10 mouse cellular contexts compared by ENCODE assay signal in the genomic region with DNA sequence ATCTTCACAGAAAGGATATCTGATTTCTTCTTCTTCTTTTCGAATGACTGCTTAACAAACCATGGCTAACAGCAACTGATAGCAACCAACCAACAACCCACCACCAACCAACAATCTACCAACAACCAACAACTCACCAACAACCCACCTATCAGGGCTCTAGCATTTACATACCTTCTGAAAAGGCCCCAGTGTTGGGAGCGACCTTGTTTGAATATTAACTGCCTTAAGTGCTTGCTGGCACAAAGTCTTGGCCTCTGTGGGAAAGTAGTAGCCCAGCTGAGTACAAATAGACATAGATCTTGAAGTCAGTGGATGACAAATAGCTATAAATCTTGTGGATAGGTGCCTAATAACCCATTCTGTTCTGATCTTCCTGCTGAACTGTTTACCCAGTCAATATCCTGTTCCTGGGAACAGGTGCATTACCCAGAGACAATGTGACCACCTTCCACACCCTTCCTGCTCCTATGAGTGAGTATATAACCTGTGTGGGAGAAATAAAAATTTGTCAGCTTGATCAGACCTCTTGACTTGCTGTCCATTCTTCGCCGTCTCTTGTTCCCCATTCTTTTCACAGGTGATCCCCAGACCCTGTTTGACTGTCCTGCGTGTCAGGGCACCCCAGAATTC. TPM values are rescaled to one million over a fixed set of nuclear protein-coding genes. Genes with fewer than 3 reads are reported as not detected.
DNase-seq lines count a peak whose midpoint lies in the region; ATAC-seq and TF ChIP-seq lines count a peak whose summit lies in the region.
"Not testable (repeated sequence)": the region's sequence is repeated elsewhere in the genome, so short reads cannot be mapped to it uniquely, and the experiment has no call there.
"Had no signal": no experiment of that assay in that cellular context is flagged by ENCODE, and none has a peak within 500 bp of the region (broad histone marks: within the 10 kb centered on the region; RNA-seq: fewer than 3 reads in every experiment).

No protein-coding gene starts in this region.

- not testable (repeated sequence) for H3K36me3 ChIP-seq in intestine, embryonic 15.5 days; intestine, embryonic 16.5 days (ENCODE audit: control insufficient read depth, insufficient read depth, low read length); intestine, postnatal 0 days (ENCODE audit: control insufficient read depth, insufficient read depth); kidney, adult 2 months (ENCODE audit: control insufficient read depth, insufficient read depth, low read length); small intestine, adult 2 months (ENCODE audit: control insufficient read depth, insufficient read depth, low read length)

- not testable (repeated sequence) for H3K27me3 ChIP-seq in intestine, embryonic 15.5 days (replicated peaks); intestine, embryonic 16.5 days (replicated peaks; ENCODE audit: control insufficient read depth, insufficient read depth, low read length); intestine, postnatal 0 days (replicated peaks; ENCODE audit: control insufficient read depth, insufficient read depth, low read length); kidney, adult 2 months (replicated peaks; ENCODE audit: control insufficient read depth, insufficient read depth, low read length); small intestine, adult 2 months (ENCODE audit: control insufficient read depth, insufficient read depth, low read length)

- WGBS in intestine, embryonic 15.5 days, result 73% methylated on average over 5 of the region's 5 CpGs
- WGBS in intestine, embryonic 16.5 days, result 70% methylated on average over 5 of the region's 5 CpGs
- WGBS in intestine, postnatal 0 days, result 52% methylated on average over 5 of the region's 5 CpGs
- WGBS in kidney, adult 2 months, result 73% methylated on average over 5 of the region's 5 CpGs
- WGBS in small intestine, adult 2 months, result 50% methylated on average over 5 of the region's 5 CpGs

- not testable (repeated sequence) for H3K4me2 ChIP-seq in intestine, embryonic 15.5 days (replicated peaks); intestine, embryonic 16.5 days (ENCODE audit: low read depth, low read length); intestine, postnatal 0 days (replicated peaks; ENCODE audit: low read depth)

- DNase-seq in heart, adult 11 months, result peak; percentile 4
- DNase-seq in kidney, adult 2 months, result peak; percentile 8
- peak; percentile 24 for DNase-seq in kidney, adult 9 months
- DNase-seq in lung, postnatal 36 days, result peak; percentile 11

- H3K9me3 ChIP-seq in intestine, embryonic 15.5 days; intestine, embryonic 16.5 days (ENCODE audit: control insufficient read depth, low read length); intestine, postnatal 0 days (ENCODE audit: control insufficient read depth): not testable (repeated sequence)

- not testable (repeated sequence) for H3K4me1 ChIP-seq in intestine, embryonic 15.5 days (replicated peaks); intestine, embryonic 16.5 days (ENCODE audit: control insufficient read depth, insufficient read depth, low read length); intestine, postnatal 0 days (replicated peaks; ENCODE audit: control insufficient read depth, insufficient read depth, low read length); kidney, adult 2 months (ENCODE audit: control insufficient read depth, insufficient read depth, low read length); small intestine, adult 2 months (ENCODE audit: control insufficient read depth, insufficient read depth, insufficient read length, low read length)

- H3K4me3 ChIP-seq in intestine, embryonic 15.5 days (replicated peaks); intestine, embryonic 16.5 days (ENCODE audit: low read length); intestine, postnatal 0 days (ENCODE audit: low read depth, low read length); kidney, adult 2 months (ENCODE audit: insufficient read depth, low read depth, low read length); small intestine, adult 2 months (ENCODE audit: low read depth, low read length): not testable (repeated sequence)

- ATAC-seq in intestine, embryonic 15.5 days, result peak; percentile 60; the same call in 1 of the 2 replicates
- peak; percentile 77 for ATAC-seq in intestine, embryonic 16.5 days
- ATAC-seq in intestine, postnatal 0 days, result peak; percentile 56; the same call in 1 of the 2 replicates

- not testable (repeated sequence) for H3K27ac ChIP-seq in intestine, embryonic 15.5 days; kidney, adult 2 months (ENCODE audit: insufficient read depth, low read depth, low read length)
- H3K27ac ChIP-seq in intestine, embryonic 16.5 days (ENCODE audit: low read length), result peak overlapping the region; percentile 18
- 0 out of 2 replicates have a peak overlapping the region, but pooled peaks have one; percentile 28 for H3K27ac ChIP-seq in intestine, postnatal 0 days (ENCODE audit: low read depth, low read length)
- H3K27ac ChIP-seq in small intestine, adult 2 months (ENCODE audit: insufficient read depth, low read depth, low read length), result peak overlapping the region; percentile 68

- not testable (repeated sequence) for H3K9ac ChIP-seq in intestine, embryonic 15.5 days; intestine, embryonic 16.5 days (ENCODE audit: low read depth, low read length); intestine, postnatal 0 days (ENCODE audit: low read depth, low read length)

- not testable (repeated sequence) for TF ChIP-seq CTCF in intestine, postnatal 0 days (IDR thresholded peaks at IDR 0.05; ENCODE audit: low read depth); kidney, adult 2 months (conservative IDR thresholded peaks at IDR 0.05; ENCODE audit: insufficient read depth, insufficient read length, low read depth, low read length); small intestine, adult 2 months (IDR thresholded peaks at IDR 0.05; ENCODE audit: extremely low read depth, insufficient read length, insufficient replicate concordance, low read depth, low read length)

- not testable (repeated sequence) for TF ChIP-seq POLR2A in kidney, adult 2 months (IDR thresholded peaks at IDR 0.05; ENCODE audit: low read depth, low read length); small intestine, adult 2 months (IDR thresholded peaks at IDR 0.05; ENCODE audit: low read depth, low read length)

RNA-seq across cellular contexts. Expression of a gene that starts 55.9 kb away (rescaled TPM):
- 0.50 and 0.53 TPM in 2 replicates for polyA plus RNA-seq in intestine, embryonic 15.5 days (2015; fragmentation: Nextera tagmentation; extraction: Ambion mirVana)
- 0.21 and 0.39 TPM in 2 replicates for polyA plus RNA-seq in intestine, embryonic 16.5 days (2015; fragmentation: Nextera tagmentation; extraction: Ambion mirVana)
- polyA plus RNA-seq in intestine, postnatal 0 days (2015; fragmentation: Nextera tagmentation; extraction: Ambion mirVana), result 0.30 and 0.39 TPM in 2 replicates
- polyA plus RNA-seq in kidney, adult 2 months (2012; rRNA removed), result not detected in 2 replicates
- not detected in 2 replicates for polyA plus RNA-seq in small intestine, adult 2 months (2012; rRNA removed)
- polyA plus RNA-seq: CD4-positive, CD25-positive, alpha-beta regulatory T cell, adult 4 months; G1E had no signal
